In the genomic region with DNA sequence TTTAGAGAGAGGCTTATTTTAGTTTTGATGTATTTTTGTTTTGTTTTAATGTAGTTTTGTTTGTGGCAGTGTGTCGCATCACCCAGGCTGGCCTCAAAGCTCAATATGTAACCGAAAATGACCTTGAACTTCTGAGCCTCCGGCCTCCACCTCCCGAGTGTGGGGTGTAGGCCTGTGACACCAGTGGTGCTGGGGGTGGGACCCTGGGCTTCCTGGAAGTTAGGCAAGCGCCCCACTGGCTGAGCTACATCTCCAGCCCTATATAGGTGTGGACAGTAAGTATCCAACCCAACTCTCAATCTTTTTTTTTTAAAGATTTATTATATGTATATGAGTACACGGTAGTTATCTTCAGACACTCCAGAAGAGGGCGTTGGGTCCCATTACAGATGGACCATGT, we compare ENCODE assay signal across 29 mouse cellular contexts. TPM values are rescaled to one million over a fixed set of nuclear protein-coding genes. Genes with fewer than 3 reads are reported as not detected.
DNase-seq lines count a peak whose midpoint lies in the region; ATAC-seq and TF ChIP-seq lines count a peak whose summit lies in the region.
"Had no signal": no experiment of that assay in that cellular context is flagged by ENCODE, and none has a peak within 500 bp of the region (broad histone marks: within the 10 kb centered on the region; RNA-seq: fewer than 3 reads in every experiment).

No protein-coding gene starts in this region.

- no peaks in the 10 kb centered on the region for H3K9me3 ChIP-seq in kidney, embryonic 14.5 days (ENCODE audit: control insufficient read depth, low read length)
- H3K9me3 ChIP-seq in midbrain, postnatal 0 days (ENCODE audit: low read length), result no peaks in the 10 kb centered on the region
- H3K9me3 ChIP-seq in midbrain, embryonic 10.5 days (replicated peaks), result no peaks in the 10 kb centered on the region
- H3K9me3 ChIP-seq in ES-E14 (ENCODE audit: control insufficient read depth, insufficient read depth, low read depth, low read length), result no peaks in the 10 kb centered on the region
- H3K9me3 ChIP-seq: embryonic facial prominence, embryonic 12.5 days; embryonic facial prominence, embryonic 15.5 days; heart, embryonic 12.5 days; heart, embryonic 15.5 days; hindbrain, embryonic 10.5 days; hindbrain, embryonic 13.5 days had no signal

- 0 out of 2 replicates have a peak, but pooled peaks have one; percentile 6 for ATAC-seq in kidney, embryonic 14.5 days (ENCODE audit: low FRiP score, low TSS enrichment)
- peak; percentile 14; the same call in 1 of the 2 replicates for ATAC-seq in midbrain, postnatal 0 days (ENCODE audit: low FRiP score)
- no peak for ATAC-seq in megakaryocyte-erythroid progenitor cell, adult 5-6 weeks (replicated peaks; ENCODE audit: low FRiP score, low TSS enrichment, poor library complexity, severe bottlenecking)
- ATAC-seq: forebrain, embryonic 14.5 days; forebrain, postnatal 0 days; hindbrain, embryonic 16.5 days; Patski had no signal

- H3K27me3 ChIP-seq in kidney, embryonic 14.5 days (ENCODE audit: control insufficient read depth, insufficient read depth, low read length), result no peaks in the 10 kb centered on the region
- H3K27me3 ChIP-seq in midbrain, postnatal 0 days (ENCODE audit: insufficient read depth, low read length), result no peaks in the 10 kb centered on the region
- no peaks in the 10 kb centered on the region for H3K27me3 ChIP-seq in midbrain, embryonic 10.5 days (ENCODE audit: low read depth, poor library complexity, severe bottlenecking)
- H3K27me3 ChIP-seq: CH12.LX; embryonic facial prominence, embryonic 12.5 days; embryonic facial prominence, embryonic 15.5 days; heart, embryonic 12.5 days; heart, embryonic 15.5 days; hindbrain, embryonic 13.5 days; Patski had no signal

- TF ChIP-seq CTCF in midbrain, postnatal 0 days (IDR thresholded peaks at IDR 0.05), result 0 out of 2 replicates have a peak, but pooled peaks have one; percentile 3

- no peaks in the 10 kb centered on the region for H3K4me1 ChIP-seq in kidney, embryonic 14.5 days (ENCODE audit: control insufficient read depth, insufficient read depth, low read length)
- H3K4me1 ChIP-seq in midbrain, postnatal 0 days (ENCODE audit: insufficient read depth, low read length), result no peaks in the 10 kb centered on the region
- peaks cover 16% of the 10 kb centered on the region for H3K4me1 ChIP-seq in midbrain, embryonic 10.5 days
- peaks cover 17% of the 10 kb centered on the region in 2 experiments for H3K4me1 ChIP-seq in ES-E14 (ENCODE audit: control insufficient read depth in 2 of 2, insufficient read depth in 2 of 2, low read length in 2 of 2, poor library complexity in 1 of 2)
- H3K4me1 ChIP-seq: heart, embryonic 12.5 days; heart, embryonic 15.5 days had no signal

- no peak overlapping the region for H3K4me3 ChIP-seq in kidney, embryonic 14.5 days (ENCODE audit: low read length)
- H3K4me3 ChIP-seq in midbrain, postnatal 0 days (ENCODE audit: low read depth, low read length), result no peak overlapping the region
- H3K4me3 ChIP-seq in midbrain, embryonic 10.5 days, result no peak overlapping the region
- H3K4me3 ChIP-seq in ES-E14 (ENCODE audit: insufficient read depth in 1 of 2, low read depth in 1 of 2, low read length in 2 of 2, poor library complexity in 1 of 2, severe bottlenecking in 1 of 2), result no peak overlapping the region
- H3K4me3 ChIP-seq: embryonic facial prominence, embryonic 12.5 days; embryonic facial prominence, embryonic 15.5 days; heart, embryonic 12.5 days; heart, embryonic 15.5 days; hindbrain, embryonic 10.5 days; hindbrain, embryonic 13.5 days had no signal

- H3K4me2 ChIP-seq in kidney, embryonic 14.5 days (replicated peaks; ENCODE audit: low read depth, low read length), result no peak overlapping the region
- H3K4me2 ChIP-seq in midbrain, postnatal 0 days (ENCODE audit: low read depth, low read length, poor library complexity, severe bottlenecking), result no peak overlapping the region
- H3K4me2 ChIP-seq: embryonic facial prominence, embryonic 12.5 days; embryonic facial prominence, embryonic 15.5 days; heart, embryonic 12.5 days; heart, embryonic 15.5 days; hindbrain, embryonic 13.5 days had no signal

- in situ Hi-C loops in ES-E14 (cut with MboI; ENCODE audit: low sequenced_read_pairs in 2 of 2, unreplicated experiment in 2 of 2), result no loop called here

- DNase-seq in kidney, postnatal 10 days, result no peak
- no peak for DNase-seq in midbrain, postnatal 0 days (ENCODE audit: low spot score)
- DNase-seq in midbrain, embryonic 10.5 days (ENCODE audit: low spot score), result no peak
- no peak for DNase-seq in ES-E14 (ENCODE audit: low read depth, low spot score)
- no peak for DNase-seq in Muller cell, postnatal 12 days (ENCODE audit: inconsistent ontology term)
- DNase-seq: adrenal gland, adult 2 months; adrenal gland, postnatal 14 days; B cell, adult 2 months; cerebellum, adult 11 months; cerebellum, adult 2 months; cerebellum, adult 9-11 months; forebrain, postnatal 0 days; heart, adult 18-20 months; heart, postnatal 10 days; heart, postnatal 36 days had no signal

- WGBS in kidney, embryonic 14.5 days, result 92% methylated on average over 7 of the region's 7 CpGs
- 96% methylated on average over 7 of the region's 7 CpGs for WGBS in midbrain, postnatal 0 days
- 96% methylated on average over 7 of the region's 7 CpGs for WGBS in midbrain, embryonic 10.5 days

- H3K36me3 ChIP-seq in kidney, embryonic 14.5 days (ENCODE audit: control insufficient read depth, insufficient read depth, low read length), result peaks cover 50% of the 10 kb centered on the region
- peaks cover 69% of the 10 kb centered on the region for H3K36me3 ChIP-seq in midbrain, postnatal 0 days (ENCODE audit: insufficient read depth, low read length)
- H3K36me3 ChIP-seq in midbrain, embryonic 10.5 days, result peaks cover 98% of the 10 kb centered on the region
- H3K36me3 ChIP-seq in ES-E14 (ENCODE audit: control insufficient read depth, insufficient read depth, low read length, poor library complexity, severe bottlenecking), result peaks cover 8% of the 10 kb centered on the region

- H3K9ac ChIP-seq in kidney, embryonic 14.5 days (ENCODE audit: low read depth, low read length), result no peak overlapping the region
- H3K9ac ChIP-seq in midbrain, postnatal 0 days (replicated peaks; ENCODE audit: low read length, poor library complexity, severe bottlenecking), result no peak overlapping the region
- peak overlapping the region; percentile 50; the same call in 1 of the 2 replicates for H3K9ac ChIP-seq in ES-E14 (ENCODE audit: insufficient read depth, low read depth, low read length, poor library complexity, severe bottlenecking)
- H3K9ac ChIP-seq: embryonic facial prominence, embryonic 12.5 days; embryonic facial prominence, embryonic 15.5 days; forebrain, postnatal 0 days; heart, embryonic 12.5 days; heart, embryonic 15.5 days had no signal

- no peak overlapping the region for H3K27ac ChIP-seq in kidney, embryonic 14.5 days (ENCODE audit: low read depth, low read length)
- H3K27ac ChIP-seq in midbrain, postnatal 0 days (ENCODE audit: low read depth, low read length), result no peak overlapping the region
- no peak overlapping the region for H3K27ac ChIP-seq in midbrain, embryonic 10.5 days (replicated peaks)
- peak overlapping the region; percentile 72; the same call in 1 of the 2 replicates for H3K27ac ChIP-seq in ES-E14 (ENCODE audit: insufficient read depth, low read depth, low read length, poor library complexity, severe bottlenecking)
- H3K27ac ChIP-seq: embryonic facial prominence, embryonic 15.5 days; heart, embryonic 15.5 days; hindbrain, embryonic 13.5 days had no signal

RNA-seq across cellular contexts. Expression of a gene that starts 12.8 kb away (rescaled TPM):
- polyA plus RNA-seq in kidney, embryonic 14.5 days (2014; fragmentation: Nextera tagmentation; extraction: Ambion mirVana), result 1.9 and 3.0 TPM in 2 replicates
- 202 and 226 TPM in 2 replicates for total RNA-seq in midbrain, postnatal 0 days (2014; rRNA removed)
- polyA plus RNA-seq in midbrain, postnatal 0 days (2015; fragmentation: Nextera tagmentation; extraction: Ambion mirVana), result 6.9 and 7.2 TPM in 2 replicates
- 1.7 and 2.3 TPM in 2 replicates for polyA plus RNA-seq in midbrain, embryonic 10.5 days (2016; fragmentation: Nextera tagmentation; extraction: Ambion mirVana)
- total RNA-seq in ES-E14 (2012; rRNA removed), result 20.7 and 26.2 TPM in 2 replicates
- not detected in 2 replicates for total RNA-seq in megakaryocyte-erythroid progenitor cell, adult 5-6 weeks (2014; fragmentation: Nextera tagmentation)
- not detected in 2 replicates for total RNA-seq in megakaryocyte-erythroid progenitor cell, adult 5-6 weeks (2017)
- total RNA-seq: common myeloid progenitor, adult 5-6 weeks had no signal

RNA-seq across cellular contexts. Expression of a gene that starts 18.3 kb away (rescaled TPM):
- polyA plus RNA-seq in kidney, embryonic 14.5 days (2014; fragmentation: Nextera tagmentation; extraction: Ambion mirVana), result 113 and 140 TPM in 2 replicates
- total RNA-seq in midbrain, postnatal 0 days (2014; rRNA removed), result 247 TPM in 2 replicates
- polyA plus RNA-seq in midbrain, postnatal 0 days (2015; fragmentation: Nextera tagmentation; extraction: Ambion mirVana), result 193 and 199 TPM in 2 replicates
- 132 and 142 TPM in 2 replicates for polyA plus RNA-seq in midbrain, embryonic 10.5 days (2016; fragmentation: Nextera tagmentation; extraction: Ambion mirVana)
- total RNA-seq in ES-E14 (2012; rRNA removed), result 56.6 and 61.2 TPM in 2 replicates
- total RNA-seq in megakaryocyte-erythroid progenitor cell, adult 5-6 weeks (2014; fragmentation: Nextera tagmentation), result 69.0 and 77.0 TPM in 2 replicates
- 44.9 and 47.4 TPM in 2 replicates for total RNA-seq in megakaryocyte-erythroid progenitor cell, adult 5-6 weeks (2017)

RNA-seq across cellular contexts. Expression of a gene that starts 21.9 kb away (rescaled TPM):
- polyA plus RNA-seq in kidney, embryonic 14.5 days (2014; fragmentation: Nextera tagmentation; extraction: Ambion mirVana), result 0.14 TPM in 1 of 2 replicates, not detected in the other
- not detected in 2 replicates for total RNA-seq in midbrain, postnatal 0 days (2014; rRNA removed)
- 0.23 TPM in 1 of 2 replicates, not detected in the other for polyA plus RNA-seq in midbrain, postnatal 0 days (2015; fragmentation: Nextera tagmentation; extraction: Ambion mirVana)
- 0.10 TPM in 2 replicates for polyA plus RNA-seq in midbrain, embryonic 10.5 days (2016; fragmentation: Nextera tagmentation; extraction: Ambion mirVana)
- 0.53 and 0.94 TPM in 2 replicates for total RNA-seq in ES-E14 (2012; rRNA removed)
- not detected in 2 replicates for total RNA-seq in megakaryocyte-erythroid progenitor cell, adult 5-6 weeks (2014; fragmentation: Nextera tagmentation)
- total RNA-seq in megakaryocyte-erythroid progenitor cell, adult 5-6 weeks (2017), result 0.33 and 1.1 TPM in 2 replicates
- total RNA-seq: CH12.LX; forebrain, postnatal 0 days; gastrocnemius, adult 8-10 months had no signal
- polyA plus RNA-seq: cerebellum, adult 2 months; forebrain, embryonic 14.5 days; forebrain, postnatal 0 days; heart, embryonic 12.5 days had no signal

RNA-seq across cellular contexts. Expression of a gene that starts 36.7 kb away (rescaled TPM):
- polyA plus RNA-seq in kidney, embryonic 14.5 days (2014; fragmentation: Nextera tagmentation; extraction: Ambion mirVana), result 59.3 and 69.2 TPM in 2 replicates
- total RNA-seq in midbrain, postnatal 0 days (2014; rRNA removed), result 38.9 and 48.8 TPM in 2 replicates
- 33.1 and 35.7 TPM in 2 replicates for polyA plus RNA-seq in midbrain, postnatal 0 days (2015; fragmentation: Nextera tagmentation; extraction: Ambion mirVana)
- polyA plus RNA-seq in midbrain, embryonic 10.5 days (2016; fragmentation: Nextera tagmentation; extraction: Ambion mirVana), result 91.6 and 103 TPM in 2 replicates
- 68.4 and 121 TPM in 2 replicates for total RNA-seq in ES-E14 (2012; rRNA removed)
- 75.8 and 96.3 TPM in 2 replicates for total RNA-seq in megakaryocyte-erythroid progenitor cell, adult 5-6 weeks (2014; fragmentation: Nextera tagmentation)
- 25.6 and 52.4 TPM in 2 replicates for total RNA-seq in megakaryocyte-erythroid progenitor cell, adult 5-6 weeks (2017)

RNA-seq across cellular contexts. Expression of a gene that starts 44.4 kb away (rescaled TPM):
- polyA plus RNA-seq in kidney, embryonic 14.5 days (2014; fragmentation: Nextera tagmentation; extraction: Ambion mirVana), result 8.3 and 10.2 TPM in 2 replicates
- 103 and 131 TPM in 2 replicates for total RNA-seq in midbrain, postnatal 0 days (2014; rRNA removed)
- polyA plus RNA-seq in midbrain, postnatal 0 days (2015; fragmentation: Nextera tagmentation; extraction: Ambion mirVana), result 7.7 and 10.1 TPM in 2 replicates
- 9.2 and 9.8 TPM in 2 replicates for polyA plus RNA-seq in midbrain, embryonic 10.5 days (2016; fragmentation: Nextera tagmentation; extraction: Ambion mirVana)
- total RNA-seq in ES-E14 (2012; rRNA removed), result 55.4 and 62.9 TPM in 2 replicates
- total RNA-seq in megakaryocyte-erythroid progenitor cell, adult 5-6 weeks (2014; fragmentation: Nextera tagmentation), result 81.4 and 118 TPM in 2 replicates
- 82.5 and 90.9 TPM in 2 replicates for total RNA-seq in megakaryocyte-erythroid progenitor cell, adult 5-6 weeks (2017)

Comparison
In these comparisons a context has a peak if more than half of its experiments do, and no peak if none do; other contexts are left out.
1. RNA of a gene that starts 12.8 kb away (total RNA-seq): 202 to 226 TPM in midbrain, postnatal 0 days and 20.7 to 26.2 TPM in ES-E14; not detected in megakaryocyte-erythroid progenitor cell, adult 5-6 weeks; every median in the first group is over 10 times any median in the second.